Mouse (Mus musculus) midbrain, embryonic 11.5 days (tissue): ENCODE data around the gene Nob1. TPM values are rescaled to one million over a fixed set of nuclear protein-coding genes. Genes with fewer than 3 reads are reported as not detected.

Source experiments
- ATAC-seq: fragments of 200-750 bp; cut with Nextera tagmentation; 2 replicates; pipeline ENCODE4 v1.8.0; 2017; ENCODE audit warnings: moderate TSS enrichment, moderate library complexity; ENCODE audit not compliant: low FRiP score
- DNase-seq: peaks from one replicate; pipeline ENCODE4 v3.0.0; 2015; ENCODE audit warnings: low spot score; ENCODE audit errors: missing footprints
- H3K27ac ChIP-seq: fragments of 300-500 bp; sonication (generic); 2 replicates; pipeline ENCODE4 v1.5.1; 2014; ENCODE audit warnings: low read depth, low read length
- H3K27me3 ChIP-seq: fragments of 300-500 bp; sonication (generic); 2 replicates; pipeline ENCODE4 v1.6.1; 2014; ENCODE audit warnings: mild to moderate bottlenecking, low read length, moderate library complexity, mixed read lengths; ENCODE audit not compliant: control insufficient read depth, insufficient read depth
- H3K36me3 ChIP-seq: fragments of 300-500 bp; sonication (generic); 2 replicates; pipeline ENCODE4 v1.6.1; 2014; ENCODE audit warnings: mild to moderate bottlenecking, low read length, moderate library complexity, mixed read lengths; ENCODE audit not compliant: control insufficient read depth, insufficient read depth
- H3K4me1 ChIP-seq: fragments of 300-500 bp; sonication (generic); 2 replicates; pipeline ENCODE4 v1.6.1; 2014; ENCODE audit warnings: low read length; ENCODE audit not compliant: control insufficient read depth, insufficient read depth
- H3K4me2 ChIP-seq: fragments of 300-500 bp; sonication (generic); 2 replicates; pipeline ENCODE4 v1.6.1; 2014; ENCODE audit warnings: mild to moderate bottlenecking, moderate library complexity
- H3K4me3 ChIP-seq: fragments of 300-500 bp; sonication (generic); 2 replicates; pipeline ENCODE4 v1.5.1; 2014; ENCODE audit warnings: low read depth, low read length
- H3K9ac ChIP-seq: fragments of 300-500 bp; sonication (generic); 2 replicates; pipeline ENCODE4 v1.6.1; 2014; ENCODE audit warnings: low read length
- H3K9me3 ChIP-seq: fragments of 300-500 bp; sonication (generic); 2 replicates; pipeline ENCODE4 v1.6.1; 2016; ENCODE audit warnings: low read length; ENCODE audit not compliant: control insufficient read depth
- WGBS: fragments of 180-500 bp; shearing (Covaris S2); extraction: QIAGEN DNeasy Blood & Tissue Kit; methylation state at CpG from one replicate; pipeline ENCODE4 v1.1.7; 2014; 5-methylcytosine and 5-hydroxymethylcytosine counted together
- polyA plus RNA-seq: library from polyadenylated mRNA; unstranded; fragments of >200 nt; fragmentation: Nextera tagmentation; extraction: Ambion mirVana; gene quantifications from 2 replicates; pipeline ENCODE4 v1.2.1, GENCODE M21; 2014

The Nob1 gene
- polyA plus RNA-seq, 1 experiment from 2014 or later: 69.5 TPM

GRCm38 (mm10) chr8:107386171-107386570 is 38.7 kb downstream of the Nob1 start:
- Histone ChIP-seq H3K4me3 (no peak overlapping the region), H3K4me1 (no peaks in the 10 kb centered on the region), H3K9ac (no peak overlapping the region), H3K4me2 (no peak overlapping the region), H3K36me3 (no peaks in the 10 kb centered on the region), H3K27me3 (no peaks in the 10 kb centered on the region), H3K9me3 (no peaks in the 10 kb centered on the region), H3K27ac (no peak overlapping the region)
- 67% methylated on average over 5 of the region's 5 CpGs for WGBS
- DNase-seq (peak; percentile 81), ATAC-seq (no peak)

DNA sequence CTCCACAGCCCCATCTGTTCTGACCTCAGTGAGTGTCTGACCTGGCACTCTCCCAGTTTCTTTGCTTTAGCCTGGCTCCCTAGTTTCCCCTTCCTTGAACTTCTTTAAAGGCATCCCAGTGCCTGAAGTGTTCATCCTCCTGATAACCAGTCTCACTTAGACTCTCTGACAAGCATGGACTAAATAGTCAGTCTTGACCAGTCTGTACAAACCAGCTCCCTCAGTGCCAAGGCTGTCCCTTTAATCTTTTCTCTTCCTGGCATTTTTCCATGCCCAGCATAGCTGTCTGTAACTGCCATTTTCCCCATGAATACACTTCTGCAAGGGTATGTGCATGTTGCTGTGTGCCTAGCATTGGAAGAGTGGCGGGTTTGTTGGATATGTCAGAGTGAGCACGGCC is 39.8 kb downstream of the Nob1 start:
- 86% methylated on average over 2 of the region's 2 CpGs for WGBS
- H3K4me2 ChIP-seq: no peak overlapping the region
- DNase-seq (peak; percentile 10), ATAC-seq (no peak)
- H3K27me3 ChIP-seq: no peaks in the 10 kb centered on the region
- H3K27ac ChIP-seq: no peak overlapping the region
- no peak overlapping the region for H3K9ac ChIP-seq
- H3K4me3 ChIP-seq: no peak overlapping the region
- no peaks in the 10 kb centered on the region for H3K36me3 ChIP-seq
- H3K9me3 ChIP-seq: no peaks in the 10 kb centered on the region
- no peaks in the 10 kb centered on the region for H3K4me1 ChIP-seq

GRCm38 (mm10) chr8:107384651-107385050 is 40.2 kb downstream of the Nob1 start:
- H3K36me3 ChIP-seq: no peaks in the 10 kb centered on the region
- no peak overlapping the region for H3K27ac ChIP-seq
- H3K4me1 ChIP-seq: no peaks in the 10 kb centered on the region
- WGBS: 73% methylated on average over 5 of the region's 5 CpGs
- ATAC-seq: no peak
- no peaks in the 10 kb centered on the region for H3K9me3 ChIP-seq
- no peak overlapping the region for H3K4me3 ChIP-seq
- DNase-seq: peak; percentile 12
- no peaks in the 10 kb centered on the region for H3K27me3 ChIP-seq
- H3K4me2 ChIP-seq: no peak overlapping the region
- H3K9ac ChIP-seq: no peak overlapping the region

DNA sequence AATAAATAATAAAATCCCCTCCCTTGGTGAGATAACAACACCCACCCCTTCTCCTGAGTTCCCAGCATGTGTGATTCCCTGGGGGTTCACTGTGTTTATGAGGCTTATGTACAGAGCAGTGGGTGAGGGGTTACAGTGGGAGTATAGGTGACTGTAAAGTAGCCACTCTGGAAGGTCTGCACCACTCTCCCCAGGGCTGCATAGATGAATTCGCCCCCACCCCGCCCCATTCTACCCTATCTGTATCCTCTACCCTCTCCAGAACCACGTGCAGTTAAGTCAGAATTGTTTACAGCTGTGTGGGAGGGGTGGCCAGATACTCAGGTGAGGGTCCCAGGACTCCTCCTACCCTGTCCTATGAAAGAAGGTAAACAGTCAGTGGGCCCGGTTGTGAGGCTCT is 42.0 kb downstream of the Nob1 start:
- Histone ChIP-seq H3K4me1 (no peaks in the 10 kb centered on the region), H3K4me2 (no peak overlapping the region), H3K4me3 (no peak overlapping the region), H3K36me3 (peaks cover 3% of the 10 kb centered on the region; the same call in 1 of the 2 replicates), H3K27me3 (no peaks in the 10 kb centered on the region), H3K9ac (no peak overlapping the region), H3K27ac (no peak overlapping the region), H3K9me3 (no peaks in the 10 kb centered on the region)
- peak; percentile 2 for DNase-seq
- 73% methylated on average over 4 of the region's 4 CpGs for WGBS
- no peak for ATAC-seq

DNA sequence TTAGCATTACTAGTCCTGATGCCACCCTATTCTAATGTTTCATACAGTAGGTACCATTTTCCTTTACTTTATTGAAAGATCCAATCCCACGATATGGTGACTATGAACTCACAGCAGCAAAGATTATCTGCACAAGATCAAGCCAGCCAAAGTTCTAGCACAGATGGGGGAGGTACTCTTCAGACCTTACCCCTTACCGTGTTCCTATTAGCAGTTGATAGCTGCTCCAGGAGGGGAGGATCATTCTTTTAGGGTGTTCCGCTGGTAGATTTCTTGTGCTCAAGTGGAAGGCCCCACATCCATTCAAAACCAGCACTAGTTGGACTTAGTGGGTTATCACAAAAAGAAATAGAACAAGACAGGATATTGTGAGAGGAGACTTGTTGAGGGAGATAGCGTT is 43.2 kb downstream of the Nob1 start:
- Histone ChIP-seq H3K27me3 (no peaks in the 10 kb centered on the region), H3K4me3 (no peak overlapping the region), H3K4me2 (no peak overlapping the region), H3K4me1 (no peaks in the 10 kb centered on the region), H3K9ac (no peak overlapping the region), H3K9me3 (no peaks in the 10 kb centered on the region), H3K27ac (no peak overlapping the region), H3K36me3 (peaks cover 3% of the 10 kb centered on the region; the same call in 1 of the 2 replicates)
- DNase-seq (peak; percentile 79), ATAC-seq (no peak)
- 92% methylated on average over 4 of the region's 4 CpGs for WGBS

DNA sequence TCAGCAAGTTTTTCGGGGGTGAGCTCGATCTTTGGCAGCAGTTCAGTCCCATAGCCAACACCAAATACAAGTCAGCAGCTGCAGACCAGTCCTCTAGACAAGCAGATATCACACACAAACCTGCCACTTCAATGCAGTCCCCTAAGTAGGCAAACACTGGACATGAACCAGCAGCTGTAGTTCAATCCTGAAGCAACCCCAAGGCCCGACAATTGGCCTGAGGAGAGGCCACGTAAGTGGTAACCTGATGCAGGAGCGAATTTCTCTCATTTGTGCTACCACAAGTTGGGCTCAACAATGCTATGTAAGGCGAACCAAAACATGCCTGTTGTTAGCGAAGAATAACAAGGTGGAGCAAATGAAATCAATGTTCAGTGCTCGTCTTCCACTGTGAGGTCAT is 44.1 kb downstream of the Nob1 start:
- no peak for ATAC-seq
- H3K27ac ChIP-seq: no peak overlapping the region
- H3K4me3 ChIP-seq: no peak overlapping the region
- H3K36me3 ChIP-seq: peaks cover 3% of the 10 kb centered on the region; the same call in 1 of the 2 replicates
- H3K4me1 ChIP-seq: no peaks in the 10 kb centered on the region
- no peaks in the 10 kb centered on the region for H3K27me3 ChIP-seq
- 90% methylated on average over 8 of the region's 8 CpGs for WGBS
- no peak overlapping the region for H3K4me2 ChIP-seq
- H3K9me3 ChIP-seq: no peaks in the 10 kb centered on the region
- DNase-seq: peak; percentile 28
- H3K9ac ChIP-seq: no peak overlapping the region

DNA sequence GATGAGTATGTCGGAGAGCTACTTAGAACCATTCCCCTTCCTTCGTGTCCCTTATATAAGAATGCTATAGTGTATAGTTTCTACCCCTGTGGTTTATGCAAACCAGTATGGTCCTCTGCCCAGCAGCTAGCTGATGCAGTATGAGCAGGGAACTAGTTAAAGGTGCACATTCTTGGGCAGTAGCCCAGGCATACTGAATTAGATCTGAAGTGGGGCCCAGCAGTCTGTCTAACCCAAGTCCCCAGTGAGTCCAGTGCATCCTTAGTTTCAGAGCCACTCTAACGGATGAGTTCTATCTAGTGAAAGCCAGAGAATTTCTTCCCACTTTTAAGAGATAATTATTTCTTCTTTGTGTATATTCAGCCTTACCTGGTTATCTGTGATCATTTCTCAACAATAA is 47.5 kb downstream of the Nob1 start:
- H3K27ac ChIP-seq: no peak overlapping the region
- H3K27me3 ChIP-seq: no peaks in the 10 kb centered on the region
- no peaks in the 10 kb centered on the region for H3K4me1 ChIP-seq
- no peaks in the 10 kb centered on the region for H3K9me3 ChIP-seq
- no peak overlapping the region for H3K4me3 ChIP-seq
- H3K36me3 ChIP-seq: peaks cover 3% of the 10 kb centered on the region; the same call in 1 of the 2 replicates
- ATAC-seq: no peak
- peak; percentile 26 for DNase-seq
- WGBS: 89% methylated on average over 3 of the region's 3 CpGs
- H3K4me2 ChIP-seq: no peak overlapping the region
- no peak overlapping the region for H3K9ac ChIP-seq

DNA sequence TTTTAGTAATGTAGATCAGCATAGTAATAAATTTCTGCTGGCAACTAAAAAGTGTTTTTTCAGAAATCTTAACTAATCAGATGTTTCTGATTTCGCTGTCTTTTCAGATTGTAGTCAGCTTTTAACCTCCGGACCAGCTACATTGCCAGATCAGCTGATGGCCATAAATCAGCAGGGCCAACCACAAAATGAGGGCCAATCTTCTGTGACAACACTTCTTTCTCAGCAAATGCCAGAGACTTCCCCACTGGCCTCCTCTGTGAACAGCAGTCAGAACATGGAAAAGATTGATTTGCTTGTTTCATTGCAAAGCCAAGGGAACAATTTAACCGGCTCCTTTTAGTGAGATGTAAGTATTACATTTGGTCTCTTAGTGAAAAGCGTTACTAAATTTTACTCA is 54.5 kb downstream of the Nob1 start:
- no peak for ATAC-seq
- H3K36me3 ChIP-seq: peaks cover 5% of the 10 kb centered on the region
- 93% methylated on average over 4 of the region's 4 CpGs for WGBS

More for the DNA sequence above, 54.5 kb downstream of the Nob1 start:
- Histone ChIP-seq H3K4me1 (no peaks in the 10 kb centered on the region), H3K9ac (no peak overlapping the region), H3K27ac (no peak overlapping the region), H3K27me3 (no peaks in the 10 kb centered on the region), H3K9me3 (no peaks in the 10 kb centered on the region), H3K4me2 (no peak overlapping the region), H3K4me3 (no peak overlapping the region)
- DNase-seq: no peak
